Mouse (Mus musculus) thymus, adult 2 months (tissue): Measurements from ENCODE around the gene Hmg20b.

Source experiments
- CTCF ChIP-seq: fragments of 200-500 bp; IDR thresholded peaks from 2 replicates; pipeline ENCODE4 v1.5.1; 2012; ENCODE audit warnings: mild to moderate bottlenecking, control low read depth, low read length, moderate library complexity, borderline replicate concordance; ENCODE audit not compliant: control insufficient read depth, poor library complexity, insufficient read depth; ENCODE audit errors: extremely low read depth
- POLR2A ChIP-seq: fragments of 200-500 bp; IDR thresholded peaks from 2 replicates; pipeline ENCODE4 v1.6.1; 2012; ENCODE audit warnings: mild to moderate bottlenecking, low read length, control low read depth, moderate library complexity; ENCODE audit not compliant: control insufficient read depth, poor library complexity, insufficient read depth; ENCODE audit errors: extremely low read depth

GRCm38 (mm10) chr10:81395127-81395526, 44.8 kb upstream of the Hmg20b start:
- TF ChIP-seq CTCF, result peak; percentile 91; the same call in 1 of the 2 replicates
- TF ChIP-seq POLR2A, result no peak
